Mouse (Mus musculus): ENCODE measurements around the gene Itga3. TPM values are rescaled to one million over a fixed set of nuclear protein-coding genes. Genes with fewer than 3 reads are reported as not detected.

The Itga3 gene
- total and polyA plus RNA-seq, 3 experiments = 5.8 to 53.0 (median 9.0) TPM

GRCm38 (mm10) chr11:95008661-95009628 is 67.7 kb downstream of the Itga3 start:
- H3K4me1 ChIP-seq (ENCODE audit: control insufficient read depth in 1 of 2, insufficient read depth in 2 of 2) = peaks cover 2 to 21% of the 10 kb centered on the region in 2 experiments; a peak in 2 of 4 replicates
- peaks cover 5 to 20% of the 10 kb centered on the region in 2 experiments for H3K36me3 ChIP-seq (replicated peaks in 1 of 2; ENCODE audit: control insufficient read depth in 1 of 2, insufficient read depth in 1 of 2, low read length in 1 of 2)
- peaks cover 4% of the 10 kb centered on the region for H3K9me3 ChIP-seq (replicated peaks; ENCODE audit: low read length)
- peak overlapping the region; percentile 86 for H3K4me2 ChIP-seq (ENCODE audit: insufficient read depth, low read depth, poor library complexity, severe bottlenecking)
- DNase-seq (ENCODE audit: extremely low read depth) = no peak
- in situ Hi-C loops (cut with MboI; ENCODE audit: low pct_ligation_motif_present, low pct_unique_long_range_greater_than_20kb, low sequenced_read_pairs) = no loop called here
- peak overlapping the region; percentile 39 for H3K9ac ChIP-seq (ENCODE audit: insufficient read depth, low read depth)
- peak overlapping the region; percentile 27 to 50 (median 43) for H3K4me3 ChIP-seq (replicated peaks in 1 of 3; ENCODE audit: low read depth in 2 of 3, low read length in 2 of 3, poor library complexity in 1 of 3)
- TF ChIP-seq TBP (conservative IDR thresholded peaks at IDR 0.05; ENCODE audit: low read depth, low read length) = no peak
- no peak for TF ChIP-seq NELFE (IDR thresholded peaks at IDR 0.05; ENCODE audit: low read depth, low read length)
- TF ChIP-seq MAX (IDR thresholded peaks at IDR 0.05; ENCODE audit: low read length) = no peak
- TF ChIP-seq USF2 (conservative IDR thresholded peaks at IDR 0.05; ENCODE audit: low read depth, low read length) = no peak
- no peak for TF ChIP-seq E2F4 (IDR thresholded peaks at IDR 0.05; ENCODE audit: insufficient replicate concordance, low read depth, low read length)
- no peak for TF ChIP-seq ETS1 (conservative IDR thresholded peaks at IDR 0.05; ENCODE audit: low read depth, low read length)
- TF ChIP-seq MXI1 (IDR thresholded peaks at IDR 0.05; ENCODE audit: low read depth, low read length) = no peak
- TF ChIP-seq JUN (IDR thresholded peaks at IDR 0.05; ENCODE audit: insufficient read depth, low read depth, low read length) = no peak
- no peak for TF ChIP-seq JUND (conservative IDR thresholded peaks at IDR 0.05; ENCODE audit: low read depth, low read length)
- no peak; the same call in 1 of the 2 replicates for TF ChIP-seq POLR2A (IDR thresholded peaks at IDR 0.05; ENCODE audit: low read depth, low read length)
- no peak for TF ChIP-seq EP300 (IDR thresholded peaks at IDR 0.05; ENCODE audit: low read length)
- no peak; the same call in 1 of the 2 replicates for TF ChIP-seq ELF1 (IDR thresholded peaks at IDR 0.05; ENCODE audit: low read depth, low read length)
- no peak for TF ChIP-seq ZKSCAN1 (IDR thresholded peaks at IDR 0.05; ENCODE audit: borderline replicate concordance, low read depth, low read length)
- no peak for TF ChIP-seq PAX5 (IDR thresholded peaks at IDR 0.05; ENCODE audit: low read length)
- no peak for TF ChIP-seq SIN3A (IDR thresholded peaks at IDR 0.05; ENCODE audit: low read length)
- TF ChIP-seq IRF4 (IDR thresholded peaks at IDR 0.05; ENCODE audit: low read depth, low read length) = no peak
- no peak for TF ChIP-seq HCFC1 (IDR thresholded peaks at IDR 0.05; ENCODE audit: low read depth, low read length)
- no peak for TF ChIP-seq UBTF (IDR thresholded peaks at IDR 0.05; ENCODE audit: low read depth, low read length)
- no peak for TF ChIP-seq CTCF (conservative IDR thresholded peaks at IDR 0.05 in 1 of 2, IDR thresholded peaks at IDR 0.05 in 1 of 2; ENCODE audit: low read depth in 2 of 2, low read length in 2 of 2)
- TF ChIP-seq ZC3H11A (IDR thresholded peaks at IDR 0.05; ENCODE audit: low read depth, low read length) = no peak
- dilution Hi-C loops (cut with MboI; ENCODE audit: extremely low pct_ligation_motif_present, extremely low pct_unique_long_range_greater_than_20kb, low sequenced_read_pairs) = no loop called here
- no peaks in the 10 kb centered on the region for H3K79me2 ChIP-seq (replicated peaks; ENCODE audit: control insufficient read depth, extremely low read depth, insufficient read depth, poor library complexity, severe bottlenecking)
- H3K27ac ChIP-seq (ENCODE audit: insufficient read depth, low read depth) = no peak overlapping the region
- H3K27me3 ChIP-seq (replicated peaks) = peaks cover 57% of the 10 kb centered on the region

Data from CH12.LX (cell line).